Comparison of ENCODE assay signal across 1 mouse cellular context in genomic region chr4:154914707-154915106, GRCm38 (mm10).
TF ChIP-seq lines count a peak whose summit lies in the region.

No protein-coding gene starts in this region.

TF ChIP-seq in CH12.LX, 34 proteins besides CTCF, POLR2A, EP300 and RAD21:
- TF ChIP-seq ELF1 (IDR thresholded peaks at IDR 0.05; ENCODE audit: low read depth, low read length) (no peak), ZC3H11A (IDR thresholded peaks at IDR 0.05; ENCODE audit: low read depth, low read length) (no peak), KAT2A (IDR thresholded peaks at IDR 0.05; ENCODE audit: insufficient replicate concordance, low read length) (no peak), ZMIZ1 (IDR thresholded peaks at IDR 0.05; ENCODE audit: low read depth, low read length) (no peak), MXI1 (IDR thresholded peaks at IDR 0.05; ENCODE audit: low read depth, low read length) (no peak), JUND (conservative IDR thresholded peaks at IDR 0.05; ENCODE audit: low read depth, low read length) (no peak), BHLHE40 (IDR thresholded peaks at IDR 0.05; ENCODE audit: low read depth, low read length) (no peak), CHD2 (IDR thresholded peaks at IDR 0.05; ENCODE audit: low read length) (no peak), RCOR1 (conservative IDR thresholded peaks at IDR 0.05; ENCODE audit: low read depth, low read length) (no peak), SIN3A (IDR thresholded peaks at IDR 0.05; ENCODE audit: low read length) (no peak), E2F4 (IDR thresholded peaks at IDR 0.05; ENCODE audit: insufficient replicate concordance, low read depth, low read length) (no peak), MAFK (IDR thresholded peaks at IDR 0.05; ENCODE audit: insufficient replicate concordance, low read length) (no peak), ZNF384 (IDR thresholded peaks at IDR 0.05; ENCODE audit: low read depth, low read length) (no peak), NELFE (IDR thresholded peaks at IDR 0.05; ENCODE audit: low read depth, low read length) (no peak), TCF12 (IDR thresholded peaks at IDR 0.05; ENCODE audit: low read depth, low read length) (no peak), USF1 (IDR thresholded peaks at IDR 0.05; ENCODE audit: low read depth, low read length) (no peak), NRF1 (IDR thresholded peaks at IDR 0.05; ENCODE audit: low read depth, low read length) (no peak), POLR2AphosphoS2 (IDR thresholded peaks at IDR 0.05; ENCODE audit: low read depth, low read length) (no peak), HCFC1 (IDR thresholded peaks at IDR 0.05; ENCODE audit: low read depth, low read length) (no peak), GABPA (IDR thresholded peaks at IDR 0.05; ENCODE audit: insufficient replicate concordance, low read depth, low read length) (no peak)
